Mouse (Mus musculus) liver, embryonic 14.5 days (tissue): ENCODE measurements around the gene Wdr83.

ENCODE experiments used
- CTCF ChIP-seq: IDR thresholded peaks from 2 replicates; pipeline ENCODE4 v1.5.1; 2016; ENCODE audit warnings: antibody characterized with exemption, low read depth, control low read depth
- EP300 ChIP-seq: IDR thresholded peaks from 2 replicates; pipeline ENCODE4 v1.6.1; 2016; ENCODE audit warnings: antibody characterized with exemption, low read depth

DNA sequence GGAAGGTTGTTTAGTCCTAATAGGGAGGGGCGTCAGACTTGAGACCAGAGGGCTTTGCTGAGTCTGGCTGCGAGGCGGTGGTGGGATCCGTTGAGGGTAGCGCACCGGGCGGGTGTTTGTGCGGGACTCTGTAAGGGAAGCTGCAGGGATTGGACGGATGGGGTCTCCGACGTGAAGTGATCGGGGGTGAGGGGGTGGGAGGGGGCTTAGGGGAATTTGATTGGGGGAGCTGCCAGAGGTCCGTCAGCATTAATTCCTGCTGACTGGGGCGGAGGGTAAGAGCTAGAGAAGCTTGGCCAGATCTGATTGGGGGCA lies 43.8 kb downstream of the Wdr83 start:
- TF ChIP-seq CTCF (no peak), EP300 (no peak)
